Mouse (Mus musculus) cortical plate, adult 2 months (tissue): ENCODE results near the gene Zfp536. TPM values are rescaled to one million over a fixed set of nuclear protein-coding genes. Genes with fewer than 3 reads are reported as not detected.

Source experiments
- H3K27ac ChIP-seq: fragments of 200-500 bp; 2 replicates; pipeline ENCODE4 v1.5.1; 2012; ENCODE audit warnings: low read length, control low read depth, inconsistent platforms; ENCODE audit not compliant: insufficient read depth
- H3K4me1 ChIP-seq: fragments of 200-500 bp; 2 replicates; pipeline ENCODE4 v1.6.1; 2011; ENCODE audit warnings: low read length; ENCODE audit not compliant: control insufficient read depth, insufficient read depth
- H3K4me3 ChIP-seq: fragments of 200-500 bp; 2 replicates; pipeline ENCODE4 v1.5.1; 2011; ENCODE audit warnings: mild to moderate bottlenecking, low read length, control low read depth; ENCODE audit not compliant: insufficient read depth
- CTCF ChIP-seq: fragments of 200-500 bp; IDR thresholded peaks from 2 replicates; pipeline ENCODE4 v1.5.1; 2011; ENCODE audit warnings: mild to moderate bottlenecking, control low read depth, low read length; ENCODE audit not compliant: insufficient read depth; ENCODE audit errors: extremely low read depth
- POLR2A ChIP-seq: fragments of 200-500 bp; IDR thresholded peaks from 2 replicates; pipeline ENCODE4 v1.6.1; 2011; ENCODE audit warnings: mild to moderate bottlenecking, low read length, control low read depth; ENCODE audit not compliant: insufficient read depth; ENCODE audit errors: extremely low read depth
- polyA plus RNA-seq: library from polyadenylated mRNA; depleted of rRNA; stranded (reverse); fragments of >200 nt; gene quantifications from 2 replicates; pipeline ENCODE4 v1.2.3, GENCODE M21; 2012

The Zfp536 gene
- polyA plus RNA-seq, 1 experiment: 16.5 TPM

GRCm38 (mm10) chr7:37528311-37528710 lies 245.1 kb downstream of the Zfp536 start:
- Histone ChIP-seq H3K4me1 (peaks cover 3% of the 10 kb centered on the region; the same call in 1 of the 2 replicates), H3K27ac (no peak overlapping the region), H3K4me3 (no peak overlapping the region)
- TF ChIP-seq POLR2A (no peak), CTCF (no peak)

GRCm38 (mm10) chr7:37527890-37528289 lies 245.6 kb downstream of the Zfp536 start:
- no peak for TF ChIP-seq POLR2A
- TF ChIP-seq CTCF: no peak
- Histone ChIP-seq H3K4me1 (peaks cover 3% of the 10 kb centered on the region; the same call in 1 of the 2 replicates), H3K4me3 (no peak overlapping the region), H3K27ac (no peak overlapping the region)

DNA sequence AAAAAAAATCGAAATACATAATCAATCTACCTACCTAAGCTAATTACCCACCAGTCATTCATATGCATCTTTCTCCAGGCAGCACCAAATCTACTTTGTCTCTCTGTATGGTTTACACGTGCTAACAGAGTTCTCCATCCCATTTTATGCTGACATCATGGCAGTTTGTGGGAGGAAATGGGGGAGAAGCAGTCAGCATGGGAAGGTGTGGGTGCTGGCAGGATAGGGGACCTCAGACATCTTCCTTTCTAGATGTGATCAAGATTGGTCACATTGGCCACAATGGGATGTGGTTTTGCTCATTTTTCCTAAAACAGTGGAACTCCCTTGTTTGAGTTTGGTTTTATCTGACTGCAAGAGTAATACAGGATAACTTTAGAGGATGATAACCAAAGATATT lies 252.0 kb downstream of the Zfp536 start:
- no peaks in the 10 kb centered on the region for H3K4me1 ChIP-seq

DNA sequence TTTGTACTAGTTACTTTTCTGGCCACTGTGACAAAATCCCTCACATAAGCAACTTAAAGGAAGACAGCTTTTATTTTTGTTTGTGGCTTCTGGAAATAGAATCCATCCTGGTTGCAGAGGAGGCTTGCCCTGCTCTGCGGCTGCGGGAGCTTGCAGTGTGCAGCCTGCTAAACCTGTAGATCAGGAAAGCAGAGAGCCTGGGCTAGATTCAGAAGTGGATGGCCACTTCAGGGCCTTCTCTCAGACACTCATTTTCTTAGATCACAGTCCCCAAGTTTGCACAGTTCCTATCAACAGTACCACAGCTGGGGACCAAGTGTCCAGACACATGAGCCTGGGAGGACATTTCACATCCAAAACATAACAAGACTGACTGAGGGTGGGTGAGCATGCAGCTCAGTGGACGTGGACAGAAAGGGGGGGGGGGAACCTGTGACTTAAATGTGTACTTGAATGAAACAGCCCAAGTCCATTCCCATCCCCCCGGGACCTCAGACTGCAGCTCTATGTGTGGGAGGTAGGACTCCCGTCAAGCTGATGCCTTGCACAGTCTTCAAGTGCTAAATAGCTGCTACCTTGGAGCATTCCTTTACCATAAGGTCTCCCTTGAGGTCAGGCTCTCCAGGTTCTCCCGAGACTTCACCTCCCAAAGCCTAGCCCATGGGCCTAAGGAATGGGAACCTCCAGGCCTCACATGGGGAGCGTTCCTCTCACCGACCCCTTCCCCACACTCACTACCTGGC lies 262.3 kb downstream of the Zfp536 start:
- no peak overlapping the region for H3K27ac ChIP-seq
- H3K4me3 ChIP-seq: no peak overlapping the region
- no peaks in the 10 kb centered on the region for H3K4me1 ChIP-seq
- TF ChIP-seq CTCF (no peak), POLR2A (no peak)

More for the DNA sequence above, 252.0 kb downstream of the Zfp536 start:
- no peak overlapping the region for H3K4me3 ChIP-seq
- TF ChIP-seq CTCF: no peak
- TF ChIP-seq POLR2A: no peak
- H3K27ac ChIP-seq: no peak overlapping the region

DNA sequence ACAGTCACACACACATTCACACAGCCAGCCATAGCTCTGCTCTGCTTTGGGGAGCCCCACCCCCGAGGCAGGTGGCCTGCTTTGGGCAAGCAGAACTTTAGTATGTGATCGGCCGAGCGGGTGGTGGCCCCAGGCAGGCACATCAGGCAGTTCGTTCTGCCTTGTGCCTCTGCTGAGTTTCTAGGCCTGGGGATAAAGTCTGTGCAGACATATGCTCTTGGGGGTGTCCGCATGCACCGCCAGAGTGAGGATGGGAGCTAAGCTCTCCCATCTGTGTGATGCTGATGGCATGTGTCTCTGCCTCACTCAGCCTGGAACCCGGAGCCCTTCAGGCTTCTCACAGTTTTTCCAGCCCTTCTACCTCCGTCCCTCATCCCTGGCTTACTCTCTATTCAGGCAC lies 263.7 kb downstream of the Zfp536 start:
- Histone ChIP-seq H3K27ac (no peak overlapping the region), H3K4me3 (no peak overlapping the region), H3K4me1 (no peaks in the 10 kb centered on the region)
- TF ChIP-seq POLR2A (no peak), CTCF (no peak)

DNA sequence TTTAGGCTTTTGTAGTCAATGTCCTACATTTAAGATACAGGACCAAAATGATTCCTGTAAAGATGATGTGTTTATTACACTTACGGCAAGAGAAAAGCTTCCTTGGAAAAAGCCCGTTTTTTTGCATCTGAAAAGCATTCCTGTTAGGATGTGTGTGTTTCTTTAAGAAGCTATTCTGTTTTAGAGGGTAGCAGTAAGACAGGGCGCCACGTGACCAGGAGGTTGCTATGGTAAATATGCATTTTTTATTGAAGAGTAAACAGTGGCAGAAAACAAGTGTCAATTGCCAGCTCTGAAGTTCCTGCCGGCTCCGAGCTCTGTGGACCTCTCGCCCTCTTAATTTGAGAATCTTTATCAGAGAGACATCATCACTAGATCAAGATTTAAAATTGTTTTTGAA lies 267.9 kb downstream of the Zfp536 start:
- Histone ChIP-seq H3K27ac (no peak overlapping the region), H3K4me3 (no peak overlapping the region), H3K4me1 (no peaks in the 10 kb centered on the region)
- no peak for TF ChIP-seq POLR2A
- TF ChIP-seq CTCF: no peak

DNA sequence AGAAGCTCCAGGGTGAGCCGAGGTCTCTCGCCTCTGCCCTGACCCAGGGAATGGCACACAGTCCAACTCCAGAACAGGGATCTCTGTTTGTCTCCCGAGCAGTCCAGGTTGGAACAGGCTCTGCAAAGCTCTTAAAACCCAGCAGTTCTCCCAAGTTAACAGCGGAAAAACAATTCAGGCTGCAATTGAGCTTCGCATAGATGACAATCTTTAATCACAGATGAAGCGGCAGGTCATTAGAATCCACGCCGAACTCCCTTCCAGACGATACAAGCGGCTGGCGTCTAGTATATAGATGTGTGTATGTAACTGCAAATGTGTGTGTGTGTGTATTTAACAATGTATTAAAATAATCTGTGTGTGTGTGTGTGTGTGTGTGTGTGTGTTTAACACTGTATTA lies 268.3 kb downstream of the Zfp536 start:
- Histone ChIP-seq H3K4me3 (no peak overlapping the region), H3K4me1 (no peaks in the 10 kb centered on the region), H3K27ac (no peak overlapping the region)
- TF ChIP-seq POLR2A (no peak), CTCF (no peak)

DNA sequence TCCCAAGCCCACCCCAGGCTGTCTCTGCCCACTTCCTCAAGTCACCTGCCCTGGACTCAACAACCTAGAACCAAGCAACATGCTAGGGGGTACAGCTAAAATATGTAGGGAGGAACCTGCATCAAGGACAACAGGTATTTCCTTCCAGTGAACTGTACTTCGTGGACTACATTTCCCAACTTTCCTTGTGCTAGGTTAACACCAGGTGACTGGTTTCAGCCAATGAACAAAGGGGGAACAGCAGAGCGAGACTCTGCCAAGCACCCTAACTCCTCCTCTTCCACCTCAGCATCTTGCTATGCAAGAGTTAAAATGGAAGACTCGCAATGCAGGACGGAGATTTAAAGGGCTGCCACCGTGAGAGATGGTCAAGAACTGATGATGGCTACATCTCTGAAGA lies 274.6 kb downstream of the Zfp536 start:
- TF ChIP-seq POLR2A: no peak
- TF ChIP-seq CTCF: no peak
- H3K4me1 ChIP-seq: no peaks in the 10 kb centered on the region

GRCm38 (mm10) chr7:37496491-37496890 lies 276.9 kb downstream of the Zfp536 start:
- H3K27ac ChIP-seq: no peak overlapping the region
- no peak overlapping the region for H3K4me3 ChIP-seq
- no peaks in the 10 kb centered on the region for H3K4me1 ChIP-seq
- TF ChIP-seq POLR2A (no peak), CTCF (no peak)

More for the DNA sequence above, 274.6 kb downstream of the Zfp536 start:
- Histone ChIP-seq H3K27ac (no peak overlapping the region), H3K4me3 (no peak overlapping the region)

DNA sequence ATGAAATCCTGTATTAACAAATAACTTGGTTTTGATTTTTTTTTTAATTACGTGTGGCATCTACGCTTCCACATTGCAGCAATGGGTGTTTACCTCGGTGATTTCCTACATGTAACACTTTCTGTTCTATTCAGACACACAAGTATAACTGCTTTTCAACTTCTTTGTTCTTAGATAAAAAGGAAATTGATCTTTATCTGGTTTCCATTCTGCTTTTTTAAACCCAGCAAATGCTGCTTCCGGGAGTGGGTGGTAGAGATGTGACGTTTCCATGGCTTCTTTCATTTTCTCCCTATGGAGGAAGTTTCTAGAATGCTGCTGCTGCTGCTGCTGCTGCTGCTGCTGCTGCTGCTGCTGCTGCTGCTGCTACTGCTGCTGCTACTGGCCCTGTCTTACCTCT lies 283.1 kb downstream of the Zfp536 start:
- TF ChIP-seq POLR2A: no peak
- no peak for TF ChIP-seq CTCF
- Histone ChIP-seq H3K27ac (no peak overlapping the region), H3K4me1 (no peaks in the 10 kb centered on the region), H3K4me3 (no peak overlapping the region)

DNA sequence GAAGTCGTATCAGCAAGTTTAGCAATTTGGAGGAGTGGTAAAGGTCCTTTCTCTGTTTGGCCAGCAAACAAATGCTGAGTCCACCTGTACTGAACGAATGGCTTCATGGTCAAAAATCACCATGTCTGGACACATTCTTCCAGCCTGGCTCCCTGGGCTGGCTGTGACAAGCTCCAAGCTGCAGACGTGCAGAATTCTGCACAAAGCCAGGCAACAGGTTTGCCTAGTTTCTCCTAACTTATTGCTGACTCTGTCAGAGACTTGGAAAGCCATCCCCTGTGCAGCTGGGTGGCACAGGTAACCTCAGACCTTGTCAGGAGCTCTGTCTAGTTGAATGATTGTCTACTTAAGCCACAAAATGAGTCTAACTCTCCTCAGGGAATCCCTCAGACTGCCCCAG lies 288.5 kb downstream of the Zfp536 start:
- TF ChIP-seq CTCF (no peak), POLR2A (no peak)
- H3K4me3 ChIP-seq: no peak overlapping the region
- H3K27ac ChIP-seq: no peak overlapping the region
- no peaks in the 10 kb centered on the region for H3K4me1 ChIP-seq
